Mouse (Mus musculus): ENCODE measurements around the gene Crhr2. TPM values are rescaled to one million over a fixed set of nuclear protein-coding genes. Genes with fewer than 3 reads are reported as not detected.

The Crhr2 gene
- total and polyA plus RNA-seq, 3 experiments, result not detected

DNA sequence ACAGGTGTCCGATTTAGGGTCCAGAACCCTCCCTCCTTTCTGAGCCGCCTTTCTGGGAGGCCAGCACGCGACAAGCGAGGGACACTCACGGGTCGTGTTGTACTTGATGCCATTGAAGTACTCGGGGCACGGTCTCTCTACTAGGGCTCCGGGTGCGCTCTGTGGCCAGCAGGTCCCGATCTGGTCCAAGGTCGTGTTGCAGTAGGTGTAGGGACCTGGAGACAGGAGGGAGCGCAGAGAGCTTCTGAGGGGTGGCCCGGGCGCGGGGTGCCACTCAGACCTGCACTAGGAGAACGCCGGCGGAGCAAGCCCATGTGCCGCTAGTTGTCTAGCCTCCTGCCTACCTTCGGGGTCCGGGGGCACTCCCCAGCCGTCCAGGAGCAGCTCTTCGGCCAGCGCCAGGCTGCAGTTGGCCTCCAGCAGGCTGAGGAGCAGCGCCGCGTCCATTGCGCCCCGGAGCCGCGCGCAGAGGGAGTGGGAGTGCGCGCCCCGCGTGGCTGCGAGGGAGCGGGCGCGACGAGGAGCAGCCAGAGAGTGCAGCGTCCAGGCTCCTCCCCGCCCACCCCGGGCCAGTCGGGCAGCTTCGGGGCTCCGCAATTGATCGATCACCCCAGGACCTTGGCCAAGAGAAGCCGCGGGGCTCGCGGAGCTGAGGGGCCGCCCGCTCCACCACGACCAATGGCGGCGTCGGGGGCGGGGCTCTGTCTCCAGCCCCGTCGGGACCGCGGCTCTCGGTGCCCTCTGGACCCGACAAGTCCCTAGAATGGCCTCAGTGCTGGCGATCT is 15.3 kb downstream of the Crhr2 start:
- H3K9me3 ChIP-seq (replicated peaks; ENCODE audit: low read length), result no peaks in the 10 kb centered on the region
- no peaks in the 10 kb centered on the region for H3K36me3 ChIP-seq (replicated peaks in 1 of 2; ENCODE audit: control insufficient read depth in 1 of 2, insufficient read depth in 1 of 2, low read length in 1 of 2)
- no peak overlapping the region for H3K27ac ChIP-seq (ENCODE audit: insufficient read depth, low read depth)
- H3K9ac ChIP-seq (ENCODE audit: insufficient read depth, low read depth), result no peak overlapping the region
- H3K4me1 ChIP-seq (ENCODE audit: control insufficient read depth in 1 of 2, insufficient read depth in 2 of 2), result peaks cover 0 to 2% of the 10 kb centered on the region in 2 experiments; a peak in 1 of 4 replicates
- no peak overlapping the region for H3K4me3 ChIP-seq (replicated peaks in 1 of 3; ENCODE audit: low read depth in 2 of 3, low read length in 2 of 3, poor library complexity in 1 of 3)
- dilution Hi-C loops (cut with MboI; ENCODE audit: extremely low pct_ligation_motif_present, extremely low pct_unique_long_range_greater_than_20kb, low sequenced_read_pairs), result no loop called here
- TF ChIP-seq KAT2A (IDR thresholded peaks at IDR 0.05; ENCODE audit: insufficient replicate concordance, low read length) (no peak), UBTF (IDR thresholded peaks at IDR 0.05; ENCODE audit: low read depth, low read length) (no peak), CHD1 (IDR thresholded peaks at IDR 0.05; ENCODE audit: low read depth, low read length) (no peak), ELF1 (IDR thresholded peaks at IDR 0.05; ENCODE audit: low read depth, low read length) (no peak), TCF12 (IDR thresholded peaks at IDR 0.05; ENCODE audit: low read depth, low read length) (no peak), SMC3 (IDR thresholded peaks at IDR 0.05; ENCODE audit: low read depth, low read length) (no peak), CHD2 (IDR thresholded peaks at IDR 0.05; ENCODE audit: low read length) (no peak), MXI1 (IDR thresholded peaks at IDR 0.05; ENCODE audit: low read depth, low read length) (no peak), ZKSCAN1 (IDR thresholded peaks at IDR 0.05; ENCODE audit: borderline replicate concordance, low read depth, low read length) (no peak), MEF2A (IDR thresholded peaks at IDR 0.05; ENCODE audit: borderline replicate concordance, low read depth, low read length) (no peak), NRF1 (IDR thresholded peaks at IDR 0.05; ENCODE audit: low read depth, low read length) (no peak), POLR2AphosphoS2 (IDR thresholded peaks at IDR 0.05; ENCODE audit: low read depth, low read length) (no peak), ETS1 (conservative IDR thresholded peaks at IDR 0.05; ENCODE audit: low read depth, low read length) (no peak), JUN (IDR thresholded peaks at IDR 0.05; ENCODE audit: insufficient read depth, low read depth, low read length) (no peak), CTCF (conservative IDR thresholded peaks at IDR 0.05 in 1 of 2, IDR thresholded peaks at IDR 0.05 in 1 of 2; ENCODE audit: low read depth in 2 of 2, low read length in 2 of 2) (no peak), ZMIZ1 (IDR thresholded peaks at IDR 0.05; ENCODE audit: low read depth, low read length) (no peak), HCFC1 (IDR thresholded peaks at IDR 0.05; ENCODE audit: low read depth, low read length) (no peak), SIN3A (IDR thresholded peaks at IDR 0.05; ENCODE audit: low read length) (no peak)
- in situ Hi-C loops (cut with MboI; ENCODE audit: low pct_ligation_motif_present, low pct_unique_long_range_greater_than_20kb, low sequenced_read_pairs), result no loop called here
- no peak for DNase-seq (ENCODE audit: extremely low read depth)
- H3K4me2 ChIP-seq (ENCODE audit: insufficient read depth, low read depth, poor library complexity, severe bottlenecking), result no peak overlapping the region
- no peaks in the 10 kb centered on the region for H3K79me2 ChIP-seq (replicated peaks; ENCODE audit: control insufficient read depth, extremely low read depth, insufficient read depth, poor library complexity, severe bottlenecking)
- peaks cover 49% of the 10 kb centered on the region for H3K27me3 ChIP-seq (replicated peaks)

DNA sequence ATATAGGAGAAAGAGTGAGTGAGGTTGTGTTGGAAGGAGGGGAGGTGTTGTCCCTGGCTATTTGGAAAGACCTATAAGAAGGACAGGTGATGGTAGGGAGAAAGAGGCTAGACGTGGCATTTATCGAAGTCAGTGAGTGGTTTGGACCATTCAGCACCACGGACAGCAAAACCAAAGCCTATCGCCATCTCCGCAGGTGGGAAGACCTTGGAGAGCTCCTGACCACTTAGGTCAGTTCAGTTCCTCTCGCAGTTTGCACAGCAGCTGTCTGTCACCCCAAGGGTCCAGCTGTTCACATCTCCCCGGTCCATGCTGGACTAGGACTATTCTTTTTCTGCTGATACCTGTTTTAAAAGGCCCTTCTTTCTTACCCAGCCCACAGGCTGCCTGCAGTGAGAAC is 24.5 kb downstream of the Crhr2 start:
- H3K27ac ChIP-seq (ENCODE audit: insufficient read depth, low read depth), result no peak overlapping the region
- peaks cover 86% of the 10 kb centered on the region for H3K27me3 ChIP-seq (replicated peaks)
- H3K4me1 ChIP-seq (ENCODE audit: control insufficient read depth in 1 of 2, insufficient read depth in 2 of 2), result no peaks in the 10 kb centered on the region
- H3K4me2 ChIP-seq (ENCODE audit: insufficient read depth, low read depth, poor library complexity, severe bottlenecking), result no peak overlapping the region
- peaks cover 6% of the 10 kb centered on the region for H3K9me3 ChIP-seq (replicated peaks; ENCODE audit: low read length)
- no peak overlapping the region for H3K9ac ChIP-seq (ENCODE audit: insufficient read depth, low read depth)
- peak; percentile 70 for DNase-seq (ENCODE audit: extremely low read depth)
- no peak overlapping the region for H3K4me3 ChIP-seq (replicated peaks in 1 of 3; ENCODE audit: low read depth in 2 of 3, low read length in 2 of 3, poor library complexity in 1 of 3)
- no peaks in the 10 kb centered on the region for H3K79me2 ChIP-seq (replicated peaks; ENCODE audit: control insufficient read depth, extremely low read depth, insufficient read depth, poor library complexity, severe bottlenecking)
- dilution Hi-C loops (cut with MboI; ENCODE audit: extremely low pct_ligation_motif_present, extremely low pct_unique_long_range_greater_than_20kb, low sequenced_read_pairs), result no loop called here
- in situ Hi-C loops (cut with MboI; ENCODE audit: low pct_ligation_motif_present, low pct_unique_long_range_greater_than_20kb, low sequenced_read_pairs), result no loop called here
- H3K36me3 ChIP-seq (replicated peaks in 1 of 2; ENCODE audit: control insufficient read depth in 1 of 2, insufficient read depth in 1 of 2, low read length in 1 of 2), result no peaks in the 10 kb centered on the region
- no peak for TF ChIP-seq ZKSCAN1 (IDR thresholded peaks at IDR 0.05; ENCODE audit: borderline replicate concordance, low read depth, low read length)
- TF ChIP-seq MXI1 (IDR thresholded peaks at IDR 0.05; ENCODE audit: low read depth, low read length), result peak; percentile 94
- TF ChIP-seq SIN3A (IDR thresholded peaks at IDR 0.05; ENCODE audit: low read length), result peak; percentile 99

Measured in CH12.LX (cell line).